Mouse (Mus musculus): Measurements from ENCODE around the gene Calhm3.

DNA sequence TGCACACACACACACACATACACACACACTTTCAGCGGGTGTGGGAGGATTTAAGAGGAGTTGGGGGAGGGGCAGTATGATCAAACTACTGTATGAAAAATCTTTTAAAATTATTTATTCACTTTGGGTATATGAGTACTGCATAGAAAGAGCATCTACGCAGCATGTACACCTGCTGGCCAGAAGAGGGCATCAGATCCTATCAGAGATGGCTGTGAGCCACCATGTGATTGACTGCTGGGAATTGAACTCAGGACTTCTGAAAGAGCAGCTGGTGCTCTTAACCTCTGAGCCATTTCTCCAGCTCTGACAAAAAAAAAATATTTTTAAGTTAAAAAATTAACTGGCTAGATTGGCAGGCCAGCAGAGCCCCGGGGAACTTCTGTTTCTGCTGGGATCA is 17.0 kb upstream of the Calhm3 start:
- TF ChIP-seq TAL1 (IDR thresholded peaks at IDR 0.05; ENCODE audit: low read length) (no peak), GATA1 (IDR thresholded peaks at IDR 0.05; ENCODE audit: low read length) (no peak)

All from erythroblast, embryonic 14.5 days (primary cell).